ENCODE assay signal across 15 mouse cellular contexts in the genomic region with DNA sequence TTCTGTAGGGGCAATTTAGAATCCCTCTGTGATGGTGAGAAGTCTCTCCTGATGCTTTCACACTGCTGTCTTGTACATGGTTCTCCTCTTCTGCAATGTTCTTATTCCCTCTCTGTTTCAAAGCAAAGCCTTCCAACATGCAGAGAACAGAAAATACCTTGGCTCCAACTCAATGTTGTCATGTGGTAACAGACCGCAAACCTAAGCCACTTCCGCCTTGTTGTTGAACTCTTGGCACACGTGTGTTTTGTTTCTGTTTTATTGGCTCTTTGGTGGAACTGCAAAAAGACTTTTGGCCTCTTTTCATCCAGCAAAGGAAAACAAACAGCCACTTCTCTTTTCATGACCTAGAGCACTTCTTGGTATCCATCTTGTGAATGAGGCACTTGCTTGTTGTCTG.
DNase-seq lines count a peak whose midpoint lies in the region; ATAC-seq and TF ChIP-seq lines count a peak whose summit lies in the region.
"Had no signal": no experiment of that assay in that cellular context is flagged by ENCODE, and none has a peak within 500 bp of the region (broad histone marks: within the 10 kb centered on the region; RNA-seq: fewer than 3 reads in every experiment).

No protein-coding gene starts in this region.

- no peak overlapping the region for H3K9ac ChIP-seq in limb, embryonic 15.5 days
- H3K9ac ChIP-seq: hindbrain, embryonic 15.5 days; liver, embryonic 14.5 days; midbrain, embryonic 15.5 days had no signal

- ATAC-seq in limb, embryonic 15.5 days (ENCODE audit: insufficient number of reproducible peaks, low FRiP score, low TSS enrichment, low read depth), result no peak
- ATAC-seq: intestine, postnatal 0 days; midbrain, embryonic 15.5 days; Patski had no signal

- no peak for TF ChIP-seq CTCF in kidney, adult 2 months (conservative IDR thresholded peaks at IDR 0.05; ENCODE audit: insufficient read depth, insufficient read length, low read depth, low read length)

- WGBS in kidney, adult 2 months, result 56% methylated on average over 3 of the region's 3 CpGs
- 25% methylated on average over 3 of the region's 3 CpGs for WGBS in limb, embryonic 15.5 days

- H3K4me3 ChIP-seq in kidney, adult 2 months (ENCODE audit: insufficient read depth, low read depth, low read length), result no peak overlapping the region
- H3K4me3 ChIP-seq in limb, embryonic 15.5 days, result no peak overlapping the region
- H3K4me3 ChIP-seq: hindbrain, embryonic 15.5 days; midbrain, embryonic 15.5 days had no signal

- no peaks in the 10 kb centered on the region for H3K27me3 ChIP-seq in kidney, adult 2 months (replicated peaks; ENCODE audit: control insufficient read depth, insufficient read depth, low read length)
- H3K27me3 ChIP-seq in limb, embryonic 15.5 days, result no peaks in the 10 kb centered on the region
- H3K27me3 ChIP-seq: hindbrain, embryonic 15.5 days; midbrain, embryonic 15.5 days; Patski had no signal

- H3K4me2 ChIP-seq in limb, embryonic 15.5 days, result 0 out of 2 replicates have a peak overlapping the region, but pooled peaks have one; percentile 2
- H3K4me2 ChIP-seq: hindbrain, embryonic 15.5 days; midbrain, embryonic 15.5 days had no signal

- no peaks in the 10 kb centered on the region for H3K9me3 ChIP-seq in limb, embryonic 15.5 days
- H3K9me3 ChIP-seq: hindbrain, embryonic 15.5 days; midbrain, embryonic 15.5 days had no signal

- DNase-seq in kidney, adult 2 months, result peak; percentile 35
- no peak for DNase-seq in kidney, adult 11 months
- DNase-seq in lung, postnatal 25 days (ENCODE audit: low spot score), result peak; percentile 8
- DNase-seq in lung, postnatal 4 days, result no peak
- peak; percentile 32 for DNase-seq in NIH3T3 (ENCODE audit: low read depth)
- no peak for DNase-seq in left cerebral cortex, adult 9 months (ENCODE audit: low spot score in 2 of 2)
- DNase-seq: cerebellum, postnatal 36 days; gastrocnemius, postnatal 25 days had no signal

- TF ChIP-seq POLR2A in kidney, adult 2 months (IDR thresholded peaks at IDR 0.05; ENCODE audit: low read depth, low read length), result no peak

- H3K27ac ChIP-seq in kidney, adult 2 months (ENCODE audit: insufficient read depth, low read depth, low read length), result no peak overlapping the region; the same call in 1 of the 2 replicates
- H3K27ac ChIP-seq in limb, embryonic 15.5 days, result 0 out of 2 replicates have a peak overlapping the region, but pooled peaks have one; percentile 22
- H3K27ac ChIP-seq: hindbrain, embryonic 15.5 days; liver, embryonic 14.5 days; midbrain, embryonic 15.5 days; stomach, postnatal 0 days had no signal

- no peaks in the 10 kb centered on the region for H3K36me3 ChIP-seq in kidney, adult 2 months (ENCODE audit: control insufficient read depth, insufficient read depth, low read length)
- no peaks in the 10 kb centered on the region for H3K36me3 ChIP-seq in limb, embryonic 15.5 days
- H3K36me3 ChIP-seq: hindbrain, embryonic 15.5 days; midbrain, embryonic 15.5 days had no signal

- H3K4me1 ChIP-seq in kidney, adult 2 months (ENCODE audit: control insufficient read depth, insufficient read depth, low read length), result no peaks in the 10 kb centered on the region
- H3K4me1 ChIP-seq in limb, embryonic 15.5 days, result no peaks in the 10 kb centered on the region
- H3K4me1 ChIP-seq: hindbrain, embryonic 15.5 days; midbrain, embryonic 15.5 days had no signal

Comparison
In these comparisons a context has a peak if more than half of its experiments do, and no peak if none do; other contexts are left out.
1. DNase-seq: peak in kidney, adult 2 months (single experiment), lung, postnatal 25 days (single experiment) and NIH3T3 (single experiment); none in kidney, adult 11 months (single experiment), lung, postnatal 4 days (0 of 2) and left cerebral cortex, adult 9 months (0 of 2).